Mouse (Mus musculus) mature B cell (primary cell): ENCODE measurements at regions not wholly inside any gene's neighbourhood (a gene's known extent, or its start where the extent isn't known, plus 50 kb on each side); places are given as distances from the start of the nearest gene placed in this dataset.
"Not testable (repeated sequence)": the region's sequence is repeated elsewhere in the genome, so short reads cannot be mapped to it uniquely, and the experiment has no call there.

ENCODE experiments used
- in situ Hi-C: fragments of 300-500 bp; cut with MboI; formaldehyde crosslinking; loops from 2 replicates; pipeline ENCODE4 v1.14.3; 2019

DNA sequence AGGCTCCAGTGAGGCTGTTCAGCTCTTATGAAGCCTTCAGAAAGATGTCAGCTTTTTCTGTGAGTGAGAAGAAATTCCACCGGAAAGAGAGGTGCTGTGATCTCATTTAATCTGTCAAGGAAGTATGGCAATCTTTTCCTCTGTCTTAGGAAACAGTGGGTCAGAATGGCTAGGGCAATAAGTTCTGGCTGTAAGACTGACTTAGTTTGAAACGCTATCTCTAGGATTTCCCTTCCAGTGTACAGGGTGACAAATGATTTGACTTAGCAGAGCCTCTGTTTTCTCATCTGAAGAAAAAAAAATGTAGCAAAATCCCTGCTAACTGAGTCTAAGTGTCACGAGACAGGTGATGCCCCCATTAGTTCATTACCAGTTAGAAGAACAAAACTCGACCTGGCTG, 181.1 kb downstream of the Csl start:
- in situ Hi-C loops: loop anchor here (5.0 to 10.0 kb wide), 2 partner anchors 381 to 414 kb away; no protein-coding TSS in a partner anchor

DNA sequence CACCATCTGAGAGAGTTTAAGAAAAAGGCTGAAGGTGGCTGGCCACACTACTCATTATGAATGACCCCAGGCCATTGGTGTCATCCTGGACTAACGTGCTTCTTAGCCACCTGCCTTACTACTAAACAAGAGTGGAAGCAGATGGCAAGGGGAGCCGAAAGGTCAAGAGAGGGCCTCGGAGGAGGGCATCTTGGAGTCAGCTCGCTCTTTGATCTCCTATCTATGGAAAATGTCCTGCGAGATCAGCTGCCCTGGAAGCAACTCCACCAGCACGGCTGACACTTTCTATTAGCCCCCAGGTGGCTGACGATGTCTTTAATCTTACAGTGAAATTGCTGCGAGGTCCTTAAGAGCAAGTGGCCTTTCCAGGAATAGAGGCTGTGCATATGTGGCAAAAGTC, 179.3 kb downstream of the Csl start:
- in situ Hi-C loops: no loop called here

DNA sequence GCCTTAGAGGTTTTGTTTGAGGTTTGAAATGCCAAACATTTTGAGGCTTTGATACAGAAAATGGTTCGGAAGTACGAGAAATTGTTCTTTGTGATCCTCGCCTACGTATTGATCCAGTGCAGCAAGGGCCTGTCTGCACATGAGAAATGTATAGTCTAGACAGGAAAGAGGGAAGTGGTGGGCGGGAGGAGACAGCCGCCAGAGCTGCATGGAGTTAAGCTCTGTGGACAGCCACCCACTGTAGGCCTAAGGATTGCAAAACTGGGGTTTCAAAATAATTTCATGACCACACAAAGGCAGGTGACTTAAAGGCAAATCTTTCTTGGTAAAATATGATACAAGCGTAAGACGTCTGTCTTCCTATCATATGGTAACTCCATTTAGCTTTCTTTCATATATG, 178.4 kb downstream of the Csl start:
- in situ Hi-C loops: no loop called here

DNA sequence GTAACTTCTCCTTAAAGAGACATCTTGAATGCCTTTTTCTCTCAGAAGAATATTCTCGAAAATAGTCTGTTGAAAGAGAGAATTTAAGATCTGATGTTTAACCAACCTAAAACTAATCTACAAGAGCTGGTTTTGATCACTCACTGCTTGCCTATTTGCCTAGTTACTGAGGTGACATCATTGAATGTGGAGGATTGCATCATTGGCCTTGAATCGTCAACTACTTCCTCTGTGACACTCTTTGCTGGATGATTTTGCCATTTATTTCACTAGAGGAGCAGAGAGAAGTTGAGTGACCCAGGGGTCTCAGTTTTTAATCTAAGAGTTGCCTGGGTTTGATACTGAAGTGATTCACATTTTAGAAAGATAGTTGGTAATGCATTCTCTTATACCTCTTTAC, 174.6 kb downstream of the Csl start:
- in situ Hi-C loops: no loop called here

DNA sequence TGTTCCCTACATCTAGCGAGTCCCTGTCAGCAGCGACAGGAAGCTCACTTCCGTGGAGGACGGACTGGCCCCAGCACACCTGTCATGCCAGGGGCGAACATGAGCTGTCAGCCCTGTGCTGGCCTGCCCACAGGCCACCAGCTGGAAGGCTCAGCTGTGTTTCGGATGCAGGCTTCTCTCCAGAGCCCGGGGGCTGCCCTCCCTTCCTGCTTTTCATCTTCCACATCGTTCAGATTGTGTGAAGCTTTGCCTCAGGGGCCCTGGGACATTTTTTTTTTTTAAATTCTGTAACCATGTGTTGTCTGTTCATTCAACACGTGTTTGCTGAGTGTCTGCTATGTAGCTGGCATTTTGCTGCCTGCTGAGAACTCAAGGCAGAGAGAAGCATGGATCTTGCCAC, 167.2 kb downstream of the Csl start:
- in situ Hi-C loops: no loop called here

DNA sequence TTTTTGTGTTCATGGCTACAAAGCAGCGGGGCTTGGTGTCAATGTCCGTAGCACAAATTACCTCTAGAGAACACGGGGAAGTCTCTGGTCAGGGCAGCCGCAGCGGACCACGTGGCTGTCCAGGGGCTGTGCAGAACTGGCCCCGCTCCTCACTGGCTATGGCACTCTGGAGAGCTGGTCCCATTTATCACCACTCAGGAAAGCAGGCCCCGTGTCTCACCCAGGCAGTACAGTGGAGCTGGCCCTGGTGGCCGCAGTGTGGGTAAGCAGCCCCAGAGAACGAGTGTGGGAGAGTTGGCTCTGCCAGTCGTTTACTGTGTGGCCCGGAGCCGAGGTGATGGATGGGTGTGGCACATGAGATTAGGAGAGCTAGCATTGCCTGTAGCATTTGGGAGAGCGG, 163.8 kb downstream of the Csl start:
- in situ Hi-C loops: no loop called here

DNA sequence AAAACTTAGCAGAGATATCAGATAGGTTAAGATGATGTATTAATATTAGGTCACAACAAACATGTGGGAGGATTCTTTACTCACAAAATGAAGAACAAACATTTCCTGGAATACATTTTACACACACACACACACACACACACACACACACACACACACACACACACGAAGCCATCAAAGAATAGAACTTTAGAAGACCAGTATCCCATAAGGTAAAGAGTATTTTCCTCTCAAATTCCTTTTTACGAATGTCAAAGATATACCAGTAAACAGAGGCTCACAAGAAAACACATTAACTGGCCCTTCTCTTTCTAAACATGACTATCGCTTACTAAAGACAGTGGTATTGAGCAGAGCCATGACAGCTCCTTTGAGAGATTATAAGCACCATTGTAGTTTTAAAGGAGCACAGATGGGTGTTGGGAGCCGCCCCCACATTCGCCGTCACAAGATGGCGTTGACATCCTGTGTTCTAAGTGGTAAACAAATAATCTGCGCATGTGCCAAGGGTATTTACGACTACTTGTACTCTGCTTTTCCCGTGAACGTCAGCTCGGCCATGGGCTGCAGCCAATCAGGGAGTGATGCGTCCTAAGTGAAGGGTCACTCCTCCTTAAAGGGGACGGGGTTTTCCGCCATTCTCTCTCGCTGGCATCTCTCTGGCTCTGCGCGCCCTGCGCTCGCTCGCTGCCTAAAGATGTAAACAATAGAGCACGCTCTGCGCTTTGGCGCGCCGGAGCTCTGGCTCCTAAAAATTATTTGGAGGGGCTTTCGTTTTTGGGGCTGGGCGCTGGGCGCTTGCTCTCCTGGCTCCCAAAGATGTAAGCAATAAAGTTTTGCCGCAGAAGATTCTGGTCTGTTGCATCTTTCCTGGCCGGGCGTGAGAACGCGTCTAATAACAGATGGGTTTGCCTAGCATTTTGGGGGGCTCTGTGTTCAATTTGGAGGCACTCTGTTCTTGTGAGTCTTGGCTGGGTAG, 160.0 kb downstream of the Csl start:
- in situ Hi-C loops: not testable (repeated sequence)

DNA sequence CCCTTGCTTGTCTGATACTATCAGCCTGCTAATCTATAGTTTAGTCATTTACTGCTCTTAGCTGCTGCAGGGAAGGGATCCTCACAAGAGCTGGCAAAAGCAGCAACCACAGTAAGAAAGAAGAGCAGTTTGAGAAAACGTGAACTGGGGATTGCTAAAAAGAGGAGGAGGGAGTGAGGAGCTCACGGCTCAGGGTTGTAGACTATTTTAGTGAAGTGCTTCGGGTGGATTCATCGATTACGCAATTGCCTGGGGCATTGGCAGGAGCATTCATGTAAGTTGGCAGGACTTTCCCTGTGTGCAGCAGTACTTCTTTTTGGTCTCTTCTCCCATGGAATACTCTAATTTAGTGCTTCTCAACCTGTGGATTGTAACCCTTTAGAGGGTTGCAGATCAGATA, 157.1 kb downstream of the Csl start:
- in situ Hi-C loops: no loop called here

DNA sequence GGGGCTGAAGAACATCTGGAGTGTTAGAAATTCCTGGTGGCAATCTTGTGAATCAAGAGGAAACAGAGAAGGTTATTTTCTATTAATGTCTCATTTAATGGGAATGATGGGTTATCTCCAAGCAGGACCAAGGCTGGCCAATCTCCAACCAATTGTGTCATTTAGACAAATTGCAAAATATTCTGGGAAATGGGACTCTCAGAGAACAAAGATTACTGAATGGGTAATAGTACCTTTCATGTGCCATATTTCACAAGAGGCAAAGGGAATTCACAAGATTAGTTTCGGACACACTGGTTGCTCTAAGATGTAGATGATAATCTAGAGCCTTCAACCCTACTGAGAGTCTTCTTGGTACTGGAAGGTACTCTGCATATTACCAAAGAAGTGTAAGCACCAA, 155.3 kb downstream of the Csl start:
- in situ Hi-C loops: no loop called here

DNA sequence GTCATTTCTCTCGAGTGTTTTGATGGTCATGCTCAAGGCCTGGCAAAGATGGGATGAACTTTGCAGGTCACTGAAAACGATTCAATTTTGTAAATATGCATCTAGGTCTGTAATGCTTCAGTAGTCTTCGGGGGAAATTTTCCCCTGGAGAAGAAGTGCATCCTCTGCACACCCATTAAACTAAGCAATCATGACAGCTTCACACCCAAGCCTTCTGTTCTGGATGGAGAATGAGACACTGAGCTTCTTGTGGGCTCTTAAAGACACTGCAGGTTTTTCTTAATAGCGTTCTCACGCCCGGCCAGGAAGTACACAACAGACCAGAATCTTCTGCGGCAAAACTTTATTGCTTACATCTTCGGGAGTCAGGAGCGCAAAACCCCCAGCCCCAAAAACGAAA, 151.0 kb downstream of the Csl start:
- in situ Hi-C loops: no loop called here

DNA sequence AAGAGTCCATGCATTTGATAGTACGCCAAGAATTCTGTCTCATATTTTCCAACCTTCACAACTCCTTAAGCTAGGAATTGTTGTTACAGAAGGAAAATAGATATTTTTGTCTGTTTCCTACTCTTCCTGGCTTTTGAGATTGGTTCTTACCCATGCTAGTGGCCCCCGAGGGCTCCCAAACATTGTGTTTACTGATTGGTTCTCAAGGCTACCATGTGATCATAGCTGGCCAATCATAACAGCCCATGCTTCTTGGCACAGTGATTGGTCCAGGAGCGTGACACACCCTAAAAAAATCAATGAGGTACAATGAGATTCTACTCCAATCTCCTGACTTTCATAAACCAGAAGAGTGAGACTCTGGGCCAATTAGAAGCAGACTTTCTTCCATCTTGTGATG, 150.0 kb downstream of the Csl start:
- in situ Hi-C loops: no loop called here

DNA sequence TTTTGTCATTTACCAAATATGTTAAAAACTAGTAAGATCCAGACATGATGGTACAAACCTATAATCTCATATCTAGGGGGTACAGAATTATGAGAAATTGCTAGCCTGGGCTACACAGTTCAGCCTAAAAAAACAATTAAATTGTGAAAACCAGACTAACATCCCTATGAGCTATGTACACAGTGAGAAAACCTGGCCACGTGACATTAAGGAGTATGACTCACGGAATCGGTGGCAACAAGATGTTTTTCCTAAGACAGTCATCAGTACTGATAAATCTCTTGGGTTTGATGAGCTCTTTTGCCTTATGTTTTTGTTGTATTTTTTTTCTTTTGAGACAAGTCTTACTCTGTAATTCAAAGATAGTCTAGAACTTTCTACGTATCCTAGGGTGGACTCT, 148.6 kb downstream of the Csl start:
- in situ Hi-C loops: no loop called here

DNA sequence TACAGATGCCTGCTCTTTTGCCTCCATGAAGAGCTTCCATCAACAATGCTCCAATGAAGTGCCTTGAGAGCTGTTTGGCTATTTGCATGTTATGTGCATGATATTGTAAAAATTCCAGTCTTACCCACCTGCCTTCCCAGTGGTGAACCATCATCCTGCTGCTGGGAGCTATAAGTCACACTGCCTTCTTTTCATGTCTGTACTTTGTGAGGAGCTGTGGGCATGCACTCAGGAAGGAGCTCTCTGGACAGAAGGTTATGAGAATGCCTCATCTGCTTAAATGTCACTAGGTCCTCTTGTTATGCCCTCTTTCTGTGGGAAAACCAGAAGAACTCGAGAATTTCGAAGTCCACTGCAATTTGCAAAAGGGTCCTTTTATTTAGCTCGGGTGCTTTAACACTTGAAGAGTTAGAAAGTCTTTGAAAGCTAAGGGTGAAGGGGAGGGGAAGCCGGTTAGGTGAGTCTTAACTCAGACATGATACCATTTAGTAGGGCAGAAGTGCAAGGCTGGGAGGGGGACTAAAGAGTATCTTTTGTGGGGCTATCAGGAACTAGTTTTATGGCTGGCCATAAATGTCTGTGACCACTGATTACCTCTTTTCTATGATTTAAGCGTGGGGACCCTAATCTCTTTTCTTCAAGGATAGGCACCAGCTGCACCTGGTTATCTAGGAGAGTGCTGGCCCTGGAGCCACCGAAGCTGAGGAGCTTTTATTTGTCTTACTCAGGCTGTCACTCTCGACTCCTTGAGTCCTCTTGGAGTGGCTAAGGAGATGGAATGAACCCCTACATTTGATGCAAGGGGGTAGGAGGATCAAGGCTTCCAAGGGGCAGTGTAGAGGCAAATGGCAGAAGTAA, 144.8 kb downstream of the Csl start:
- in situ Hi-C loops: no loop called here

DNA sequence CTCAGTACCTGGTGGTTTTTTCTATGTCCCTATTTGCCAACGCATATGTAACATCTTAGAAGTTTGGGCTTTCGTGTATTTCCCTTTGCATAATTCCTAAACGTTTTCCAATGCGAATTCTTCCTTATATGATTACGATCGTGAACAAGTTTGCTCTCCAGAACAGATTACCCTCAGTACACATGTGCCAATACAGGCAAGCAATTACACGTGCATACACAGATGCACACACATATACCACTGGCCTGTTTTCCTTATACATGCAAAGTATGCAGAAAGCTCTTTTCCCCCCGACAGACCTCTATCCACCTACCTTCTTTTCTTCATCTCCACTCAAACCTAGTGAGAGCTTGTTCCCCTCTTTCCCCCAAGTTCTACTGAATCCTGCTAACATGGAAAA, 144.1 kb downstream of the Csl start:
- in situ Hi-C loops: no loop called here

DNA sequence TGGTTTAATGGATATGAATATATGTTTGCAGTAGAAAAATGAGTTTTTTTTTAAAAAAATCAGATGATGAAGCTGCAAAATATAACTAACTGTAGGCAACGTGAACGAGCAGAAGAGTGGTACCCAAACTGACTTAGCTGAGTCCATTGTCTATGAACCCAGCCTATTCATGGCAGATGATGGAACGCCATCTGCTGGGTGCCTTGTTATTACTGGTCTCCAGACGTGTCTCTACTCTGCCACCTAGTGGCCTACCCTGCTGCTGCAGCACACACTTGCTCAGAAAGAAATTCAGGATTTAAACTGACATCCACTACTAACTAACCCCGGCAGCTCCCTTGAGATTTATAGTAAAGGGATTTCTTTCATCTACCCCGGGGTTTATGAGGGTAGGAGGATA, 143.7 kb downstream of the Csl start:
- in situ Hi-C loops: no loop called here

DNA sequence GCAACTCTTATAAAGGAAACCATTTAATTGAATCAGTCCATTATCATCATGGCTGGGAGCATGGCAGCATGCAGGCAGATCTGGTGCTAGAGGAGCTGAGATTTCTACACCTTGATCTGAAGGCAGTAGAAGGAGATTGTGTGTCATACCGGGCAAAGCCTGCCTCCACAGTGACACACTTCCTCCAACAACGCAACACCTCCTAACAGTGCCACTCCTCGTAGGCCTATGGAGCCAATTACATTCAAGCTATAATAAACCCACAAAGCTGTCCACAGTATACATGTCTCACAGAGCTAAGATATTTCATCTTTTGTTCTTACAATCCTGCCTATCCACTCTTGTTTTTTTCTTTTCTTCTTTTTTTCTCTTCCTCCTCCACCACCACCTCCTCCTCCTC, 141.8 kb downstream of the Csl start:
- in situ Hi-C loops: no loop called here

DNA sequence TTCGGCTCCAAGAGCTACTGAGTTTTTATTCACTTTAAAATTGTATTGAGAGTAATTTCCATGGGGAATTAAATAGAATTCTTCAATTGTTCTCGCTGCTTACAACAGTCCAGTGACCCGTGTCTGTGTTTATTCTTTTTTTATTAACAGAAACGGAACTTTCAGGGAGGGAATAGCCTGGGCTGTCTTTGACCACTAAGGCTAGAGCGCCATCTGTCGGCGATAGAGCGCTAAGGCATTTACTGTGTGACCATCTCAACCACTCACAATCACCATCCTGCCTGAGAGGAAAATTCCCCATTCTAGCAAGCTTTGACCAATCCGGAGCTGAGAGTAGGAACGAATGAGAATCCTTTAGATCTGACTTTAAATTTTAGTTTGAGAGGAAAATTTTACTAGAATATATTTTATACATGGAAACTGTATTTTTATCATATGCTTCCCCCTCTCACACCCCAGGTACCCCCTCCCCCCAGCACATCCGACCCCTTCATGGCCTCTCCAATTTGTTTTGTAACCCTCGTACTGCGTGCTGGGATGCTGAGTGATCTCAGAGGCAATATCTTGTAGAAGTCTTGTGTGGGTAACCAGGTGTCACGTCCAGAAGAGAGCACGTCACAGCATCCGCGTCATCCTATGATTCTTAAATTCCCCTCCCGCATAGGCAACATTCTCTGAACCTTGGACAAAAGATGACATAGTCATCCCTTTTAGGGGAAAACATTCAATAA, 139.9 kb downstream of the Csl start:
- in situ Hi-C loops: no loop called here

DNA sequence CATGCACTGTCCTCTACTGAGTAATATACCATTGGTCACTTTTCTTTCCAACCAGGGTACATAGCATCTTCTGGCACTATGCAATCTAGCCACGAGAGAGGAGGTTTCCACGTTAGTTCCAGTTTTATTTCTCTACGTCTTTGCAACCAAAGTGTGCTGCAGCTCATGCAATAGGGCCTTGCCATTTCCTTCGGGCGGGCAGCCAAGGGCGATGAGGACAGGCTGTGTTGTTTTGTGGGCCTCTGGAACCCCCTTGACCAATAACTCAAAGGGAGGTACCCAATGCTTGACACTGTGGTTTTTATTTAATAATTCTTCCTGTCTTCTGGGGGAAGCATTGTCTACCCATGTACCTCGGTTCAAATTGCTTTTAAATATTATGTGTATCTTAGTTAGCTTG, 139.0 kb downstream of the Csl start:
- in situ Hi-C loops: no loop called here

DNA sequence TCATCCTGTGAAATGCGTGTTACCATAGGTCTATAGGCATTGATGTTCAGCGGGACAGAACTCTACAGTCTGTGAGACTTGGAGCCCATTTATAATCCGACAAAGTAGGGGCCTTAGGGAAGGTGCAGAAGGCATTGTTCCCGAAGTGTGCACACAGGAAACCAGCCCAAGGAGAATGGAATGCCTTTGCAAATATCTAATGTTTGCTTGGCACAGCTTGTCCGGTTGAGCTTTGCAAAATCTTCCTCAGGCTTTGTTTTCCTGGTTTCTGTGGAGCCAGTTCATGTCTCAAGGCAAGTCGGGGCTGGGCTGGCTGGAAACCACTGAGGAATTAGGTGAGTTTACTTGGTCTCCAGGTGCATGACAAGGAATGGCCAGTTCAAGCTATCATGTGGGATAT, 132.1 kb downstream of the Csl start:
- in situ Hi-C loops: loop anchor here (25.0 kb wide), 1 partner anchor 860 kb away; the partner anchor contains the start of genes Cep290 and Tmtc3

DNA sequence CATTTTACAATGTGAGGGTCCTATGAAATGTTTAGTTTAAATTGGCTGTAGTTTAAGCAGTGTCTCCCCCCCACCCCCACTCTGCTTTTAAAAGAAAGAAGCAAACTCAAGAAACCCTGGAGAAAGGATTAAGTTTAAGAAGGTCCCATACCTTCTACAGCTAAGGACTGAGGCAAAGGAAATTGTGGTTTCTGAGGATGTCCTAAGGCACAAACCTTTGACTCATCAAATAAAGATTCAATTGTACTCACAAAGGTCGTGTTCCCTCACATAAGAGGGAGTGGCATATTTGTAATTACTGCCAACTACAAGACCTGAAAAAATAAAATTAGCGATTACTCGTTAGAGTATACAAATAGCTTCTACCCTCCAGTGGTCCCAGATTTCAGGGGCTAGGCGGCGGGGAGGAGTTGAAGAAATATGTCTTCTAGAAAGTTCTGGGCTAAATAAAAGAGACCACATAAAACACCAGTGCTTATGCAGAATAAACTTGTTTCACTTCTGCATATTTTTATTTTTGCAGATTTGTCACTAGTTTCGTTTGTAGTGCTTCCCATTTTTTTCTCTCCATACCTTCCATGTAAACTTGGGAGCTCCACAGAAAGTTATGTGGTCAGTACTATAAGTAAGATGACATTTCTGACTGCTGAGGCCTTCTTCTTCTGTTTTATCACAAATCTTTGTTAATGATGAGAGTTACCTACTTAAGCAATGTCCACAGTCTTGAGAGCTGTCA, 127.0 kb downstream of the Csl start:
- in situ Hi-C loops: loop anchor here (25.0 kb wide), 1 partner anchor 855 kb away; the partner anchor contains the start of genes Cep290 and Tmtc3

DNA sequence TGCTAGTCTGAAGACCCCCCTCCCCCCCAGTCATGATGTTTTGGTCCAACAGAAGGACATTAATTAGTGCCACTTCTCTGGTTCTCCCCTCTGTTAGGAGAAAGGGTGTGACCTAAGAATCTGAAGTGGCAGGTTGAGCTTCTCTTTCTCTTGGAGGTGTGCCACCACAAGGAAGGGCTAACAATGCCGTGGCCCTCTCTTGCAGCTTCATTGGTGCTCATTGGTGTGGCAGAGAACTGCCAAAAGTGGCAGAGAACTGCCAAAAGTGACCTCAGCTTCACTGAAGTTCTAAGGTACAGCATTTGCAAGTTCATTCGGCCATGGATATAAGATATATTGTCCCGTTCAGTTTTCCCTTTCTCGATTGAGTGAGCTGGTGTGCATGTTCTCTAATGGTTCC, 123.7 kb downstream of the Csl start:
- in situ Hi-C loops: loop anchor here (25.0 kb wide), 1 partner anchor 852 kb away; the partner anchor contains the start of genes Cep290 and Tmtc3
